Mouse (Mus musculus) ES-Bruce4 (cell line): ENCODE results near the gene Tenm3. TPM values are rescaled to one million over a fixed set of nuclear protein-coding genes. Genes with fewer than 3 reads are reported as not detected.

Experiments used
- H3K27ac ChIP-seq: 2 replicates; pipeline ENCODE4 v1.5.1; 2012; ENCODE audit warnings: low read length, inconsistent platforms; ENCODE audit not compliant: insufficient read depth
- H3K27me3 ChIP-seq: 2 replicates; pipeline ENCODE4 v1.6.1; 2012; ENCODE audit warnings: mild to moderate bottlenecking, low read length, inconsistent platforms; ENCODE audit not compliant: control insufficient read depth, poor library complexity, insufficient read depth, severe bottlenecking
- H3K36me3 ChIP-seq: 2 replicates; pipeline ENCODE4 v1.6.1; 2012; ENCODE audit warnings: inconsistent platforms, mild to moderate bottlenecking, low read length, moderate library complexity; ENCODE audit not compliant: control insufficient read depth, poor library complexity, insufficient read depth, severe bottlenecking
- H3K4me1 ChIP-seq: one replicate; pipeline ENCODE4 v1.8.1; 2011; ENCODE audit warnings: low read length; ENCODE audit not compliant: control insufficient read depth, insufficient read depth
- H3K4me3 ChIP-seq: 2 replicates; pipeline ENCODE4 v1.5.1; 2011; ENCODE audit warnings: low read depth, mild to moderate bottlenecking, low read length
- H3K9ac ChIP-seq: 2 replicates; pipeline ENCODE4 v1.6.1; 2012; ENCODE audit warnings: low read depth, mild to moderate bottlenecking, inconsistent platforms; ENCODE audit not compliant: poor library complexity, severe bottlenecking
- H3K9me3 ChIP-seq: replicated peaks from 2 replicates; pipeline ENCODE4 v1.6.1; 2012; ENCODE audit warnings: mild to moderate bottlenecking, low read length, inconsistent platforms; ENCODE audit not compliant: control insufficient read depth, poor library complexity, insufficient read depth, severe bottlenecking
- CTCF ChIP-seq: IDR thresholded peaks from one replicate; pipeline ENCODE4 v1.8.1; 2011; ENCODE audit warnings: low read depth, low read length
- EP300 ChIP-seq: IDR thresholded peaks from 2 replicates; pipeline ENCODE4 v1.6.1; 2011; ENCODE audit warnings: low read depth, low read length; ENCODE audit not compliant: insufficient read depth
- POLR2A ChIP-seq: IDR thresholded peaks from one replicate; pipeline ENCODE4 v1.8.1; 2011; ENCODE audit warnings: low read length; ENCODE audit not compliant: insufficient read depth
- polyA plus RNA-seq: library from polyadenylated mRNA; stranded (reverse); fragments of >200 nt; gene quantifications from 2 replicates; pipeline ENCODE4 v1.2.4, GENCODE M21; 2011; ENCODE audit warnings: low read depth; ENCODE audit not compliant: missing spikeins, insufficient read depth, insufficient read length

The Tenm3 gene
- polyA plus RNA-seq, 1 experiment, result 19.2 TPM

DNA sequence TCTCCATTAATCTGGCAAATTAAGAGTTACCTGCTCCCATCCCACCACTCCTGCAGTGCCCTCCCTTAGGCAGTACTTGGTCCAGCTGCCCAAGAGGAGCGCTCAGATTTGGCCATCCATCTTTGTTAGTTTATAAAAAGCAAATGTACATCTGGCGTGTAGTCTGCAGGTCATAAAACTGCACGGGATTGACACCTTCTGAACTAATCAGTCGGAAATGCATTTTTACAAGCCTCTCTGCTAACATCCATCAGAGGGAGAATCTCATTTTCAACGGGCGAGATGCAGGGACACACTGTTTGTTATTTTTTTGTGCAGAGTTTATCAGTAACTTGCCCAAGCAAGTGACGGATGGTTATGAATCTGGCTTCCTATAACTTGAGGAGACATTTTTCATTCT, 539.5 kb downstream of the Tenm3 start:
- H3K4me1 ChIP-seq, result no peaks in the 10 kb centered on the region
- no peak overlapping the region for H3K27ac ChIP-seq
- TF ChIP-seq CTCF (no peak), EP300 (no peak), POLR2A (no peak)
- no peaks in the 10 kb centered on the region for H3K36me3 ChIP-seq
- no peaks in the 10 kb centered on the region for H3K27me3 ChIP-seq
- no peak overlapping the region for H3K9ac ChIP-seq
- H3K9me3 ChIP-seq, result no peaks in the 10 kb centered on the region
- no peak overlapping the region for H3K4me3 ChIP-seq

GRCm38 (mm10) chr8:48300613-48301037, 543.1 kb downstream of the Tenm3 start:
- H3K4me3 ChIP-seq, result no peak overlapping the region
- H3K27me3 ChIP-seq, result no peaks in the 10 kb centered on the region
- no peak overlapping the region for H3K9ac ChIP-seq
- no peaks in the 10 kb centered on the region for H3K4me1 ChIP-seq
- no peaks in the 10 kb centered on the region for H3K36me3 ChIP-seq
- H3K9me3 ChIP-seq, result no peaks in the 10 kb centered on the region
- no peak overlapping the region for H3K27ac ChIP-seq
- no peak for TF ChIP-seq EP300
- no peak for TF ChIP-seq POLR2A
- no peak for TF ChIP-seq CTCF

DNA sequence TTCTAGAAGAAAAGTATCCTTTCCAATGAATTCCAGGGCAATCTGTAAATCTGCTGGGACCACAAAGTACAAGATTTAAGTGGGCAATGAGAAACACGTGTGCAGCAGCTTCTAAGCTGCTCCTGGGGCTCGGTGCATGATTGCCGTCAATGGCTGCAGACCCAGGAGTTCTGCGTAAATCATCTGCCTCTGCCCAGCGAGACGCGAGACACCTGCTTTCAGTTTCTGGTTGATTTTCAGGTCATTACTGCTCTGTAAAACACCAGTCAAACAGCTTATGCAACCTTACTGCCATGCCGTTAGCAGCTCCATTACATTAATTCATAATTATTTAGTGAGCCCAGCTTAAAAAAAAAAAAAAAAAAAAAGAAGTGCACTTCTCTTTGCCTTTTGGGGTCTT, 543.7 kb downstream of the Tenm3 start:
- no peaks in the 10 kb centered on the region for H3K27me3 ChIP-seq

DNA sequence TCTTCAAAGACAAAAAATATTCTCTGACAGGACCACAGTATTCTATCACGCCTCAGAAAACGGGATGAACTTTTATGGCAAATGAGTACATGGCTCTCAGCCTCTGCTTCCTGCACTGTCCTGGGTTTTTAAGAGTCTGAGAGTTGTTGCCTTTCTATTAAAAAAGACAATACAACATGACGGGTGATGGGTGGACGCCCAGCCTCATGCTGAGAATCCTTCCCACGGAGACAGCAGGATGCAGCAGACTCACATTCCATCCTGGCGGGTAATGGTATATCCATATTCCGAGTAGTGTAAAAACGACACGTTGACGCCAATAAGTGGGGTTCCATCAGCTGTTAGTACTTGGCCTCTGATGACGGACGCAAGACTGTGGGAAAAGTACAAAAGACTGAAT, 544.4 kb downstream of the Tenm3 start:
- Histone ChIP-seq H3K4me3 (no peak overlapping the region), H3K36me3 (no peaks in the 10 kb centered on the region), H3K4me1 (no peaks in the 10 kb centered on the region), H3K9ac (no peak overlapping the region), H3K27me3 (no peaks in the 10 kb centered on the region), H3K27ac (no peak overlapping the region), H3K9me3 (no peaks in the 10 kb centered on the region)
- TF ChIP-seq EP300, result no peak
- no peak for TF ChIP-seq POLR2A
- TF ChIP-seq CTCF, result no peak

More for the DNA sequence above, 543.7 kb downstream of the Tenm3 start:
- H3K9ac ChIP-seq, result no peak overlapping the region
- no peak for TF ChIP-seq CTCF
- no peak for TF ChIP-seq EP300
- TF ChIP-seq POLR2A, result no peak
- no peaks in the 10 kb centered on the region for H3K36me3 ChIP-seq
- no peak overlapping the region for H3K27ac ChIP-seq
- no peaks in the 10 kb centered on the region for H3K9me3 ChIP-seq
- H3K4me3 ChIP-seq, result no peak overlapping the region
- H3K4me1 ChIP-seq, result no peaks in the 10 kb centered on the region

DNA sequence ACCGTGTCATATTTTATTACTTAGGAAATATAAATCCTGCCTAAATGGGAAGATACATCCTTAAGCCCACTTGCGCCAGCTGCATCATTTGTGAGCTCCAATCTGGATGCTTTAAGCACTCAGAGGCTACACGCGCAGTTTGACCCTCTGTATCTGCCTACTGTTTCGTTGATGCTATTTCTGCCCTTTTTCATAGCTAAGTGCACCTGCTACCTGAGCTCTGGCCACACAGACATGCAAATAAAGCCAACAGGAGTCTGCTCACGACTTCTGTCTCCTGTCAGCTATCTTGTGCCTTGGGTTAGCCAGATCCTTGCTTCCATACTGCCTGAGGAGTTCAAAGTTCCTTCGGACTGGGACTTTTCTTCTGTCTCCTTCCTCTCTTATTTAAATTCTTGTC, 547.4 kb downstream of the Tenm3 start:
- Histone ChIP-seq H3K4me1 (no peaks in the 10 kb centered on the region), H3K9me3 (peaks cover 8% of the 10 kb centered on the region), H3K27ac (no peak overlapping the region), H3K9ac (no peak overlapping the region), H3K36me3 (no peaks in the 10 kb centered on the region), H3K27me3 (no peaks in the 10 kb centered on the region), H3K4me3 (no peak overlapping the region)
- TF ChIP-seq EP300 (no peak), CTCF (no peak), POLR2A (no peak)

- Histone ChIP-seq H3K9me3 (peaks cover 8% of the 10 kb centered on the region), H3K4me3 (no peak overlapping the region), H3K36me3 (no peaks in the 10 kb centered on the region), H3K9ac (no peak overlapping the region), H3K27me3 (no peaks in the 10 kb centered on the region), H3K27ac (no peak overlapping the region), H3K4me1 (no peaks in the 10 kb centered on the region)
- no peak for TF ChIP-seq CTCF
- no peak for TF ChIP-seq EP300
- no peak for TF ChIP-seq POLR2A
Measured at GRCm38 (mm10) chr8:48295558-48295957, 548.2 kb downstream of the Tenm3 start.
